Mouse (Mus musculus) erythroblast, embryonic 14.5 days (primary cell): ENCODE measurements around the gene E130309D02Rik.

Experiments used
- GATA1 ChIP-seq: IDR thresholded peaks from 2 replicates; pipeline ENCODE4 v1.6.1; 2012; ENCODE audit warnings: low read length, inconsistent platforms, mixed read lengths
- TAL1 ChIP-seq: IDR thresholded peaks from 3 replicates; pipeline ENCODE4 v1.6.1; 2012; ENCODE audit warnings: low read length, inconsistent platforms, mixed read lengths

DNA sequence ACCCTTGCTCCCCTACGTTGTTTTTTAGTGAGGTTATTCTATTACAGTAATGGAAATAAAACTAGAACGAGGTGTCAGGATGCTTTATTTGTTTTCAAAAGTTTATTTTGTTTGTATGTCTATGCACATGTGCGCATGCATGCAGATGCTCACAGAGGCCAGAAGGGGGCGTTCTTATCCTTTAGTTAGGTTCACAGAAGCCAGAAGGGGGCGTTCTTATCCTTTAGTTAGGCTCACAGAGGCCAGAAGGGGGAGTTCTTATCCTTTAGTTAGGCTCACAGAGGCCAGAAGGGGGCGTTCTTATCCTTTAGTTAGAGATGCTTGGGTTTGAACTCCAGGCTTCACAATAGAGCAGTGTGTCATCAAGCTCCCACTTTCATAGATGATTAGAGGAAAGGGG, 21.4 kb upstream of the E130309D02Rik start:
- no peak for TF ChIP-seq GATA1
- TF ChIP-seq TAL1 = no peak
